Mouse (Mus musculus): ENCODE results near the gene Gna15.

The Gna15 gene

GRCm38 (mm10) chr10:81524051-81524605 lies at the start of gene Gna15:
Gene Gna15 (minus strand): TSS chr10:81524225.
- DNase-seq (ENCODE audit: extremely low read depth, low read depth, low spot score): no peak

GRCm38 (mm10) chr10:81572975-81573374 lies 49.0 kb upstream of the Gna15 start:
- no peak for DNase-seq (ENCODE audit: extremely low read depth, low read depth, low spot score)

GRCm38 (mm10) chr10:81572133-81572671 lies 48.2 kb upstream of the Gna15 start:
- DNase-seq (ENCODE audit: extremely low read depth, low read depth, low spot score): no peak

- DNase-seq (ENCODE audit: extremely low read depth, low read depth, low spot score): peak; percentile 39
Measured at GRCm38 (mm10) chr10:81571501-81571876, 47.5 kb upstream of the Gna15 start.

GRCm38 (mm10) chr10:81570831-81571500 lies 46.9 kb upstream of the Gna15 start:
- DNase-seq (ENCODE audit: extremely low read depth, low read depth, low spot score): no peak

GRCm38 (mm10) chr10:81570238-81570800 lies 46.3 kb upstream of the Gna15 start:
- no peak for DNase-seq (ENCODE audit: extremely low read depth, low read depth, low spot score)

GRCm38 (mm10) chr10:81569507-81570237 lies 45.6 kb upstream of the Gna15 start:
- DNase-seq (ENCODE audit: extremely low read depth, low read depth, low spot score): no peak

GRCm38 (mm10) chr10:81568381-81569191 lies 44.6 kb upstream of the Gna15 start:
- no peak for DNase-seq (ENCODE audit: extremely low read depth, low read depth, low spot score)

- DNase-seq (ENCODE audit: extremely low read depth, low read depth, low spot score): no peak
Measured at GRCm38 (mm10) chr10:81565257-81566228, 41.5 kb upstream of the Gna15 start.

- no peak for DNase-seq (ENCODE audit: extremely low read depth, low read depth, low spot score)
Measured at GRCm38 (mm10) chr10:81564734-81565133, 40.7 kb upstream of the Gna15 start.

- DNase-seq (ENCODE audit: extremely low read depth, low read depth, low spot score): no peak
Measured at GRCm38 (mm10) chr10:81564216-81564615, 40.2 kb upstream of the Gna15 start.

- no peak for DNase-seq (ENCODE audit: extremely low read depth, low read depth, low spot score)
Measured at GRCm38 (mm10) chr10:81563481-81563880, 39.5 kb upstream of the Gna15 start.

- no peak for DNase-seq (ENCODE audit: extremely low read depth, low read depth, low spot score)
Measured at GRCm38 (mm10) chr10:81562411-81562810, 38.4 kb upstream of the Gna15 start.

- no peak for DNase-seq (ENCODE audit: extremely low read depth, low read depth, low spot score)
Measured at GRCm38 (mm10) chr10:81560719-81561459, 36.9 kb upstream of the Gna15 start.

- DNase-seq (ENCODE audit: extremely low read depth, low read depth, low spot score): no peak
Measured at GRCm38 (mm10) chr10:81559627-81560539, 35.9 kb upstream of the Gna15 start.

GRCm38 (mm10) chr10:81559163-81559626 lies 35.2 kb upstream of the Gna15 start, which contains the start of gene Aes:
Gene Aes (plus strand): TSS chr10:81559488.
- DNase-seq (ENCODE audit: extremely low read depth, low read depth, low spot score): no peak

GRCm38 (mm10) chr10:81557491-81557890 lies 33.5 kb upstream of the Gna15 start:
- no peak for DNase-seq (ENCODE audit: extremely low read depth, low read depth, low spot score)

GRCm38 (mm10) chr10:81556282-81556681 lies 32.3 kb upstream of the Gna15 start:
- DNase-seq (ENCODE audit: extremely low read depth, low read depth, low spot score): no peak
